Mouse (Mus musculus) cerebellum, postnatal 14 days (tissue): ENCODE measurements around the gene Shb.
A peak's percentile ranks its signal among the peaks of the same experiment; 100 is the strongest.

Experiments
- DNase-seq, 2 experiments: peaks; one replicate each; pipeline ENCODE4 v3.0.0; 2021; ENCODE audit warnings: mixed read lengths in 2 of 2

The Shb gene

GRCm38 (mm10) chr4:45480595-45480994, 51.7 kb downstream of the Shb start:
- no peak for DNase-seq

- DNase-seq = peak in 1 of 2 experiments; percentile 37
Measured at GRCm38 (mm10) chr4:45479433-45479832, 52.8 kb downstream of the Shb start.

GRCm38 (mm10) chr4:45478178-45478577, 54.1 kb downstream of the Shb start:
- DNase-seq = peak; percentile 79 to 83

GRCm38 (mm10) chr4:45477047-45477446, 55.2 kb downstream of the Shb start:
- no peak for DNase-seq

GRCm38 (mm10) chr4:45474832-45475231, 57.4 kb downstream of the Shb start:
- DNase-seq = no peak

- no peak for DNase-seq
Measured at GRCm38 (mm10) chr4:45474131-45474530, 58.1 kb downstream of the Shb start.

- peak; percentile 65 to 79 for DNase-seq
Measured at GRCm38 (mm10) chr4:45473129-45473528, 59.1 kb downstream of the Shb start.

- no peak for DNase-seq
Measured at GRCm38 (mm10) chr4:45472706-45473105, 59.6 kb downstream of the Shb start.

- DNase-seq = no peak
Measured at GRCm38 (mm10) chr4:45471654-45472556, 60.4 kb downstream of the Shb start.

- DNase-seq = no peak
Measured at GRCm38 (mm10) chr4:45469057-45469456, 63.2 kb downstream of the Shb start.

GRCm38 (mm10) chr4:45468507-45468906, 63.8 kb downstream of the Shb start:
- no peak for DNase-seq

GRCm38 (mm10) chr4:45467115-45467912, 65.0 kb downstream of the Shb start:
- peak; percentile 84 to 86 for DNase-seq

- no peak for DNase-seq
Measured at GRCm38 (mm10) chr4:45464941-45465340, 67.3 kb downstream of the Shb start.

- DNase-seq = peak in 1 of 2 experiments; percentile 26
Measured at GRCm38 (mm10) chr4:45464528-45464927, 67.7 kb downstream of the Shb start.

GRCm38 (mm10) chr4:45464123-45464522, 68.1 kb downstream of the Shb start:
- DNase-seq = no peak

- DNase-seq = no peak
Measured at GRCm38 (mm10) chr4:45462628-45463027, 69.6 kb downstream of the Shb start.

- no peak for DNase-seq
Measured at GRCm38 (mm10) chr4:45461661-45462060, 70.6 kb downstream of the Shb start.

GRCm38 (mm10) chr4:45459375-45459774, 72.9 kb downstream of the Shb start:
- no peak for DNase-seq

- no peak for DNase-seq
Measured at GRCm38 (mm10) chr4:45457543-45457942, 74.7 kb downstream of the Shb start.

GRCm38 (mm10) chr4:45455001-45455400, 77.3 kb downstream of the Shb start:
- DNase-seq = no peak

- no peak for DNase-seq
Measured at GRCm38 (mm10) chr4:45453271-45453851, 78.9 kb downstream of the Shb start.

GRCm38 (mm10) chr4:45452569-45453111, 79.6 kb downstream of the Shb start:
- DNase-seq = no peak

GRCm38 (mm10) chr4:45449012-45449411, 83.3 kb downstream of the Shb start:
- DNase-seq = no peak
